Mouse (Mus musculus): ENCODE results near the gene Mb. TPM values are rescaled to one million over a fixed set of nuclear protein-coding genes. Genes with fewer than 3 reads are reported as not detected.
"Not testable (repeated sequence)": the region's sequence is repeated elsewhere in the genome, so short reads cannot be mapped to it uniquely, and the experiment has no call there.

Gene Mb
- total RNA-seq, 2 experiments from 2014 or later = not detected

DNA sequence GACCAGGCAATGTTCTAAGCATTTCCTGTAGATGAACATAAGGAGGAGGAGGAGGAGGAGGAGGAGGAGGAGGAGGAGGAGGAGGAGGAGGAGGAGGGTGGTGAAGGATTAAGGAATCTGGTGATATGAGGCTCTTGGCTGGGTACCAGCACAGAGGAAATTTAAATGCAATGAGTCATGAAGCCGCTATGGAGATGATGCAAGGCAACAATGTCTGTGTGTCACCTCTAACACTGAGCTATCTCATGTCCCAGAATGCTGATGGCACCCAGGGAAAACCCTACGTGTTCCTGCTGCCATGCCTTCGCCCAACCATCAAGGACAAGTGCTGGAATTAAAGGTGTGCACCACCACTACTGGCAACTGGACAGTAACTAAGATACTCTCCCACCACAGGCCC lies 18.5 kb upstream of the Mb start:
- DNase-seq (ENCODE audit: low spot score in 2 of 2) = no peak

DNA sequence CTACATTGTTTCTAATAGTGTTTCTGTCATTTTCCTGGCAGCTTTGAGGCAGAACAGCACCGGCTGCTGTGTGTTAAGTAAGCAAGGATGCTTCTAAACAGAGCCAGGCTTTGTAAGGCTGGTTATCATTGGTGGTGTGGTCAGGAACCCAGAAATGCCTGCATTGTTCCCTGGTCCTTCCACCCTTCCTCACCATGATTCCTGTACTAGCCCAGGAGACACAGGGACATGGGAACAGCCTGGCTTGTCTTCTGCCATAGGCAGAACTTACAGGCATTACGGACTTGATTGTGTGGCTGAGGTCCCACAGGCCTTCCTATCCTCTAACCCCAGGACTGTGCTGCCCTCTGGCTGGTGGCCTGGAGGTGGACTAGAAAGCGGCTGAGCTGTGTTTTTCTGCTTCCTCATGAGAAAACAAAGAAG lies 18.0 kb upstream of the Mb start:
- DNase-seq (ENCODE audit: low spot score in 2 of 2) = no peak
- intact Hi-C loops (cut with DNase I) = loop anchor here (5.0 kb wide), 1 partner anchor 41 kb away; no protein-coding TSS in a partner anchor

More for the DNA sequence above, 18.5 kb upstream of the Mb start:
- intact Hi-C loops (cut with DNase I) = loop anchor here (5.0 kb wide), 1 partner anchor 42 kb away; no protein-coding TSS in a partner anchor

DNA sequence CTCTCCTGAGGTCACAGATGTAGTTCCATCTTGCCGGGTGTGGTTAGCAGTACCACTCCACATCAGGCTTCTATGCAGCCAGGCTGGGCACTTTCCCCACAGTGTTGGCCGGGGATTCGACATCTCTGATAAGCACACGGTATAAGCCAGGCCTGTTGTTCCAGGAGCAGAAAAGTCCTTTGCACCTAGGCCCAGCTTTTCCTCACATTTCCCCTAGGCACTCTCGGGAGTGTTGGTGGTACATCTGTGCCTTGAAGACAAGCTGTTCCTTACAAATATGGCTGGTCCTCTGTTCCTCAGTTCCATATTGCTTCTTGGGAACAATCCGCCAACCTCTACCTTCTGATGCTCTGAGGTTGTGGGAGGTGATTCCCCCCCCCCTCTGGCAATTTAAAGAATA lies 15.8 kb upstream of the Mb start:
- intact Hi-C loops (cut with DNase I) = loop anchor here (5.0 kb wide), 1 partner anchor 39 kb away; no protein-coding TSS in a partner anchor

DNA sequence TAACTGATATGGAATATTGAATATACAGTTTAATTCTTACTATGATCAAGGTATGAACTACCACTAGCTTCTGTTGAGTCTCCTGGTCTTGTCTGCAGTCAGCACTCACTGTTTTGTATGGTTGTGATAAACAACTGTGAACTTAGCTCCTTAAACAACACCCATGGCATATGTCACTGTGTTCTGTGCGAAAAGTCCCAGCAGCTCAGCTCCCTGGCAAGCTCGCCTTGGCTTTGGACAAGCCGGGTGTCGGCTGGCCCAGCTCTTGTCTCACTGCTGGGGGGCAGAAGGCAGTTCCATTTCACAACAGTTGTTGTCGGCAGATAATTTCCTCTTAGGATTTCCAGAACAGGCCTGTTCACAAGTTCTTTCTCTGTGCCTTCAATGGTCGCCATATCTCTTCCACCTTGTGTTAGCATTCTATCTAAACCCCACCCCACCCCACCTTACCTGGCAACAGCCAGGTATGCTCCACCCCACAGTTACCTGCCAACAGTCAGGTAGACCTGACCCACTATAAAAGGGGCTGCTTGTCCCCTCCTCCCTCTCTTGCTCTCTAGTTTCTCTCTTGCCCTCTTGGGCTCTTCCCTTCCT lies 14.9 kb upstream of the Mb start:
- intact Hi-C loops (cut with DNase I) = loop anchor here (5.0 kb wide), 1 partner anchor 38 kb away; no protein-coding TSS in a partner anchor
- DNase-seq (ENCODE audit: low spot score in 2 of 2) = no peak

More for the DNA sequence above, 15.8 kb upstream of the Mb start:
- peak in 1 of 2 experiments; percentile 60 for DNase-seq (ENCODE audit: low spot score in 2 of 2)

DNA sequence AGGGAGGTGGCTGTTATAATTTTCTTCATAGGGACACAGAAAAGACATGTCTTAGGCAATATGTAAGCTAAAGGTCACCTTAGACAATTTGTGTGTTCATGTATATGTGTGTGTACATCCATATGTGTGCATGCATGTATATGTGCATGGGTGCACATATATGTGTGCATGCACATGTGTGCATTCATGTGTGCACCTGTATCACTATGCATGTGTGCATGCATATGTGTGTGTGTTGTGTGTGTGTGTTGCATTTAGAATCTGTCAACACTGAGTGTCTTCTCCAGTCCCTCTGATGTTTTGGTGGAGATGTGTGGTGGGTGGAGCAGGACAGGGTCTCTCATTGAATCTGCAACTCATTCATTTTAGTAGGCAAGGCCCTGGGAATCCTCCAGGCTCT lies 12.3 kb upstream of the Mb start:
- intact Hi-C loops (cut with DNase I) = no loop called here
- no peak for DNase-seq (ENCODE audit: low spot score in 2 of 2)

DNA sequence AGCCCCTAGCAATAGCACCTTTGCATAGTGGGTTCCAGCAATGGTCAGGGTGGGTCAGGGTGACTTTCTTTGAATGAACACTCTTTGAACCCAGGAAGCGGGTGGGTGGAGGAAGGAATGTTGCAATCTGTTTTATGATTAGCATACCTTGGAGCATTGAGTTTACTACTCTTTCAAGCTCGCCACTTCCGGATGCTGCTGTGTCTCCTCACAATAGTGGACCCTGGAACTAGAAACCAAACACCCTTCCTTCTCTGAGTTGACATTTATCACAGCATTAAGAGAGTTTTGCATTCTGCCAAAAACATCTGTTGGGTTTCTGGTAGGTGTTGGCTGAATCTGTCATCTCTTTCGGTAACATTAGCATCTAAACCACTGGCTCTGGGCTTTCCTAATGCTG lies 8.9 kb upstream of the Mb start:
- DNase-seq (ENCODE audit: low spot score in 2 of 2); intact Hi-C loops (cut with DNase I): not testable (repeated sequence)

DNA sequence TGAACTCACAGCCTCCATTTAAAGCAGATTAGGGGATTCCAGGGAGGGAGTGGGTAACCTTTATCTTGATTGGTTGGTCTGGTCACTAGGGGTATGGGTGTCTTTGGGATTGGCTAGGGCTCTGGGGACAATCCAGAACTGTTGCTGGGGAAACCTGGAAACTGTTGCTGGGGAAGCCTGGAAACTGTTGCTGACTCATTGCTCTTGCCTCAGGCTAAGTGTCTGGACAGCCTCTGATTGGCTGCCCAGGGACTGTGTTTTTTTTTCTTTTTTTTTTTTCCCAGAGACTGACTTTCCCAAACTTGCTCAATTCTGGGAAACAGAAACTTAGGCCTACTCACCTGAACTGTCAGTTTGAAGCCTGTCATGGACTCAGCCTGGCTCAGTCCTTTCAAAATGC lies 8.1 kb upstream of the Mb start:
- intact Hi-C loops (cut with DNase I) = no loop called here
- no peak for DNase-seq (ENCODE audit: low spot score in 2 of 2)

DNA sequence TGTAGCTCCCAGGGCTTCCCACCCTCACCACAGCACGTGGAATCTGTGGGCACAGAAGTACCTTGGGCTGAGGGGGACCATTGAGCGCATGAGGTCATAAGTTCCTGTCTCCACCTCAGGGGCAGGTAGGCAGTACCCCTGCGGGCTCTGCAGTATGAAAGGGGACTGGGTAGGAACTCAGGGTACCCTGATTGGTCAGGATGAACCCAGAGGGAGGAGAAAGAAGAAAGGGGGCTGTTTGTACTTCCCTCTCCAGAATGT lies 6.3 kb upstream of the Mb start:
- intact Hi-C loops (cut with DNase I) = no loop called here
- no peak for DNase-seq (ENCODE audit: low spot score in 2 of 2)

DNA sequence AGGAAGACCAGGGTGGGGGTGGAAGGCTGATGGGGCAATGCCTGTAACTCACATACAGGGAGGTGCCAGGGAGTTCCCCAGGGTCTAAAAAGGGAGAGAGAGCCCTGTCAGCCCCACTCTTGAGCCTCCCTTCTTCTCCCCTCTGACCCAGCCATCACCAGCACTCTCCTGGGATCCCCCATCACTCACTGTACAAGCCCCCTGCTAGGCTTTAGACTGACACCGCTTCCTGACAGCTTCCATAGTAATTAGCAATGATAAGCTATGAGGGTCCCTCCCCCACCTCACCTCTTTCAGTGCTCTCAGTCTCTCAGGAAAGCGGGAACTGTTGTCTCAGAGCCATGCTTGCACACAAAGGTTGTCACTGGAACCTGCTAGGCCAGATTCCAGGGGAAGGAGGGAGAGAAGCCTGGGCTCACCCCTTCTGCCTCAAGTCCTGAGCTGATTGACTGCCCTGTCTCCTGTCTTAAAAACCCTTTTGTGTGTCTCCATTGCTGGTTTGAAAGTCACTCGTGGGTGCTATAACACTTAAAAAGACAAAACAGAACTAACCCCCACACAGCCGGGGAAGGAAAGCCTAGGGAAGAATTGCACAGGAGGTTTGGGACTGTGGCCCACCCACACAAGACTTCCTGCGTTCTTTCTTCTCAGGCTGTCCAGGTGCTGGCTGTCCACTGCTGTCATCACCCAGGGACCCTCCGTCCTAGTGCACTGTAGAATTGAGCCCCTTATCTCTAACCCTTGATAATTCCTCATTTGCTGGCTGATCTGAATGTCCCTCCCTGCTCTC lies 5.7 kb upstream of the Mb start:
- intact Hi-C loops (cut with DNase I) = no loop called here

DNA sequence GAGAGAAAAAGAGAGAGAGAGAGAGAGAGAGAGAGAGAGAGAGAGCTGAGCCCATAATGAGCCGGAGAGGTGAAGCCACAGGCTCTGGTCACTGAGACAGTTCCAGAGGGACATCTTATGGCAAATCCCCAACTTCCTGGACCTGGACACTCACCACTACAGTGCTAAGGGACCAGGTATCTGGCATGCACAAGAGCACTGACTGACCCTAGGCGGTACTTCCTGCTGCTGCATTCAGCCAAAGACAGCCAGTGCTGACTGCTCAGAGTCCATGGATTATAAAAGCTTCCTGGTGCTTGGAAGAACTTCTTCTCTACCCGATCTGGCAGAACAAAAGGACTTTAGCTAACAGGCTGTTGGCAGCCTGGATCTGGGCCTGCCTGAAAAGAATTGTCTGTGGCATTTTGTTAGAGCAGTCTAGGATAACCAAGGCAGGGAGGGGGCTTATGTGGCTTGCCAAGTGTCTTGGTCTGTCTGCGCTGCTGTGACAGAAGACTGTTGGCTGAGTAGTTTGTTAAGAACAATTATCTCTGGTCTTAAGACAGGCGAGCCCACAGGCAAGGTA lies 4.2 kb upstream of the Mb start:
- intact Hi-C loops (cut with DNase I) = no loop called here
- DNase-seq (ENCODE audit: low spot score in 2 of 2) = no peak

More for the DNA sequence above, 5.7 kb upstream of the Mb start:
- DNase-seq (ENCODE audit: low spot score in 2 of 2) = no peak

DNA sequence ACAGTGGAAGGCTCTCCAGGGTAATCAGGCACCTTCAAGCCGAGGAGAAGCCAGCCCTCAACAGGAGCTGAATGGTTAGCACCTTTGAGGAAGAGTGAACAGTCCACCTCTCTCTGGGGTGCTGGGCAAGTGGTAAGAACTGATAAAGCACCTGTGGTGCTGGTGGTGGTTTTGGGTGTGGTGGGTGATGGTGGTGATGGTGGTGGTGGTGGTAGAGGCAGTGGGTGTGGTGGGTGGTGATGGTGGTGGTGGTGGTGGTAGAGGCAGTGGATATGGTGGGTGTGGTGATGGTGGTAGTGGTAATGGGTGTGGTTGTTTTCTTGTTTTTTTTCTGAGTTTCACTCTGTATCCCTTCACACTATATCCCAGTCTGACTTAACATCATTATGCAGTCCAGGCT lies 2.6 kb upstream of the Mb start:
- intact Hi-C loops (cut with DNase I) = no loop called here
- DNase-seq (ENCODE audit: low spot score in 2 of 2) = no peak

DNA sequence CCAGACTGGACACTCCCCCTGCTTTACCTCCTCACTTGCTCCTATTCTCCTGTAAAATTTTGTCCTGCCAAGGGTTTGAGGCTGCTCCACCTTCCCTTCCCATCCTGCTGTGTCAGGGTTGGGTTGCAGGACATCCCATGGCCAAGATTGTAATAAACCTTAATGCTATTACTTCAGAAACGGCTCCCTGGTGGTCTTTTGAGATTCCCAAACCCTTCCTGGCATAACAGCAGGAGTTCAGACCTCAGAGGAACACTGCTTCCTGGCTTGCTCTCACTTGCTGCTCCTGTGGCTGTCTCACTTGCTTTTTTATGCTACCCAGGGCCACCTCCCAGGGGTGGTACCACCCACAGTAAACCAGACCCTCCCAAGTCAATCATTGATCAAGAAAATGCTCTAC lies 1.7 kb upstream of the Mb start:
- DNase-seq (ENCODE audit: low spot score in 2 of 2) = no peak
- intact Hi-C loops (cut with DNase I) = no loop called here

DNA sequence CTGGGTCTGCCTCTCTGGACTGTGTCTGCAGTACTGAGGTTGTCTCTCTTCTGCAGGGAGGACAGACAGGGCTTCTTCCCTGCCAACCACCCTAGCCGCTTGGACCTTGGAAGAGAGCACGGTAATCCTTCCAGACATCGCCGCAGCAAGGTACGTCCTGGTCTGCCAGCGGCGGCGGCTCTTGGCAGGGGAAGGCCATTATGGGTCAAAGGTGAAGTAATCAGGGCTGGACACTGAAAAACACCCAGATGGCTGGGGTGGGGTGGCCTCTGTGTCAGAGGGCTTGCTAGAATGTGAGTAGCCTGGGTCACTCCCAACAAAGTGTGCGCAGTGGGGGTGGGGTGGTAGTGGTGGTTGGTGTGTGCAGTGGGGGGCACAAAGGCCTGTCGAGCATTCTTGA lies 4.9 kb downstream of the Mb start:
- intact Hi-C loops (cut with DNase I) = no loop called here
- DNase-seq (ENCODE audit: low spot score in 2 of 2) = no peak

DNA sequence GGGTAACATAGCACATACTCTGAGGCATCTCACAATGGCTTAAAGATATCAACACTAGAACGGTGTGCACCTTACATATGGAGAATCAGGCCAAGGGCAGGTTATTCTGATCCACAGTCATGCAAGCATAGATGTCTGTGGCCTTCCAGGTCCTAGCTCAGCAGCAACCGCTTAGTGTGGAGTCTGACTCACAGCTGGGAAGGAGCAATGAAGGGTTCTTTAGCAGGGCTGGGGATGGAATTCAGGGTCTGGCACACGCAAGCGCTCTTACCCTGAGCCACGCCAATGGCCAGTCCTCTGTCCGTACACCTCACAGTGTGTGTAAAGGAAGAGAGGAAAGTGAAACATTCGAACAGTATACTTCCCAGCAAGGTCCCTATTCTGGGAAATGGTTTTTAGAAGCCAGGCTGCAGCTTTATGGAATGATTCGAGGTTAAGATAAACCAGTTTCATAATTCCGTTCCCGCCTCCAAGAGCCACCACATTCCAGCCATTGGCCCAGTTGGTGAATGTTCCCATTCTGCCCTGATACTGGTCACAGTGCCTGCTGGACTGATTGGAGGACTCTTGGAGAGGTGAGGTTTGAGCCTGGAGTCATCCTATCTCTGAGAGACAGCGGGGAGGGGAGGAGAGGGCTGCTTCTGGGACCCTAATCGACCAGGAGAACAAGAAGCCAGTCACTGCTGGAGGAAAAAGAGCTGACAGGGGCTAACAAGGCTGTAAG lies 5.7 kb downstream of the Mb start, which contains the start of gene Apol6:
TSS of gene Apol6 (plus strand) at position 133 of the 724 bp plus-strand sequence.
- intact Hi-C loops (cut with DNase I) = no loop called here
- DNase-seq (ENCODE audit: low spot score in 2 of 2) = no peak

DNA sequence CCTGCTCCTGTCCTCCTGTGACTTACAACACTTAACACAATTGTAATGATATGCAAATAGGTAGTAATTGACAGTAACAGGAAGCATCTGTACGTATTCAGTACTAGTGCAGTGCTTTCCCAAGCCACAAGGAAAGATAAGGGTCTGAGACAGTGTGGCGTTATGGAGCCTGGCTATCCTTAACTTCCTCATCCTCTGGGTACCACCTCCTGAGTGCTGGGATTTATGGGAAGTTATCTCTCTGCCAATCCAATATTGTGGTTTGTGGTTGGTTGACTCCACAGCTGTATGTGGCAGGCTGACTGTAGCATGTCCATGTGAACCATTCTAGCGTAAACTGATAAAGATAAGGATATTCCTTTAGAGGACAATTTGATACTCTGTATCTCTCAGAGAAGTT lies 9.7 kb downstream of the Mb start:
- no peak for DNase-seq (ENCODE audit: low spot score in 2 of 2)
- intact Hi-C loops (cut with DNase I) = no loop called here

DNA sequence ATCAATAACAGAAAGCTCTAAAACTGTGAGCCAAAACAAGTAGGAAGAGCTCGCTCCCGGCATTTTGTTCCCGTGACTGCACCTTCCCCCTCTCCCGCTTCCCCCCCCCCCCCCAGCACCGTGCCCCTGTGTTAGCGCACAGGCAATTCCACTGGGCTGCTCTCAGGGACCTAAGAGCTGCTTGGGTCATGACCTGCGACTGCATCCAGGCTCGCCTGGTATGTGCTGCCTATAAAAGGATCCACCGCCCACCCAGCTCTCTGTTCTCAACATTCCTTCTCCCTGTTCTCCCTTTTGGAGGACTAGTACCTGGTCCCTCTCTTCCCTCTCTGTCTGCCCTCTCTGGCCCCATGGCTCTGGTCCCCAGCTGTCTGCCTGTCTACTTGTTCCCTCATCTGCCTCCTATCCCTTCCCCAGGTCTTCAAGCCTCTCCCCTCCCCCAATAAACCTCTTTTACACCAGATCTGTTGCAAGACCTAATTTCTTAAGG lies 11.2 kb downstream of the Mb start:
- no peak for DNase-seq (ENCODE audit: low spot score in 2 of 2)
- intact Hi-C loops (cut with DNase I) = no loop called here

DNA sequence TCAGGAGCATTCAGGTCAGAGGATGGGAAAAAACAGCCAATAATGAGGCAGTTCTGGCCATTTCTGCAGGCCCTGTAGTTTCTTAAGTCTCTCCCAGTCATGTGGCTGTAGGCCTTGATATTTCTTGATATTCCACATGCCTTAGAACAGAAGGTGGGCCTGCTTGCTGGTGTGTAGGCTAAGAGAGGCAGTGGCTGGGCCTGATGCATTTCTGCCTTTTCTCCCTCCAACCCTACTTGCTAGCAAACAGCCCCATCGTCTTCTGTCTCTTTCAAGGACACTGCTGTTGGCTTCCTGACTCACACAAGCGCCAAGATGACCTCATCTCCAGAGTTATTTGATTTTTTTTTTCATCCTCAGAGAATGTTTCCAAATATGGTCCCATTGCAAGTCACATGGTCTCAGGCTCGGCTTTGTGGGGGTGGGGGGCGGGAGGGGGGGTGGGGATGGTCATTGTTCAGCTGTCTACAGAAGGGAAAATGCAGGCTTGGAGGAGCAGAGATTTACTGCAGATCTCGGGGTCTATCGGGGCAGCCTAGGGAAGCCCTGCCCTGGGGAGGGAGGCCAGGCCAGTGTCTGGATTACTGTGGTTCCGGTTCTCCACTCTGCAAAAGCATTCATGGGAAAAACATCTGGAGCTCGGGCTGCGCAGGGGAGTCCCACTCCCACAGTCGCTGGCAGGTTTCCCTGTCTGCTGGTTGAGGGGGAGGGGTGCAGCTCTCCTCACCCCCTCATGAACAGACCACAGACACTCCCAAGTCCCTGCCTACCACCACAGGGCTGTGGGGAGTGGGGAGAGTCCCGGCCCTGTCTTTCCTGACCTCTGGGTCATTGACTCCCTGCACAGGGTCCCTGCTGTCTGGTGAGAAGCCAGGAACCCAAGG lies 12.9 kb downstream of the Mb start:
- DNase-seq (ENCODE audit: low spot score in 2 of 2) = peak in 1 of 2 experiments; percentile 31
- intact Hi-C loops (cut with DNase I) = no loop called here

DNA sequence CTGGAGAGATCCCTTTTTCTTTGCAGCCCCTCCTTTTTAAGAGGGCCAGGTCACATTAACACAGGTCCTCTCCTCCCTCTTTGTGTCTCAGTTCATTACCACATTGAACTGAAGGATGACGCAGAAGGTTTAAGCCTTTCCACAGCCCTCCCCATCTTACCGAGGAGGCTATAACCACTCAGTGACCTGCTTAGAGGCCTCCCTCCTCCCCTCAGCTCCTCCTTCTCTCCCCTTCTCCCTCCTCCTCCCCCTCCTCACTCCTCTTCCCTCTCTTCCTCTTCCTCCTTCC lies 13.5 kb downstream of the Mb start:
- intact Hi-C loops (cut with DNase I) = no loop called here
- no peak for DNase-seq (ENCODE audit: low spot score in 2 of 2)

DNA sequence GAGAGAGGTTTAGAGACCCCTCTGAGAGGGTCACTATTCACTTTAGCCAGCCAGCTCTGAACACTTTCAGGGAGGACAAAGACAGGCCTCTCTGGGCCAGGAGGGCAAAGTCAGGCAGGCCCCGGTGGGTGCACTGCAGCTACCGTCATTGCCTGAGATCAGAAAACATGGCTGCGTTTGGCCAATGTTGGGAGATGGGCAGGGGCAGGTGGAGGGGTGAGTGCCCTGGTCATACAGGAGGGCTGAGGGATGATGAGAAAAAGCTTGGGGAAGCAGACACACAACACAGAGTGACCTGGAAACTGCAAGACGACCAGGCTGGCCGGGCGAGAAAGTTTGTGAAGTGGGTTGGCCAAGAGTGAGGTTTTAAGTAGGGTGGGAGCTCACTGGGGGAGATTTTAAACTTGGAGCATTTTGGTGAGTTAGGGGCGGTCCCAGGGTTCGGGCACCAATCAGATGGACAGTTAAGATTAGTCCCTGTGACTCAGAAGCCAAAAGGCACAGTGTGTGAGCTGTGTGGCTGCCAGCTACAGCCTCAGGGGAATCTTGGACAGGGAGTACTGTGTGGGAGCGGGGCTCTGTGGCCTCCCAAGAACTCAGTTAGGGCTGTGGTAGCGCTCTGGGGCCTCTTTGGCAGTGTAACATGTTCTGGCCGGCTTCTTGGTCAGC lies 14.0 kb downstream of the Mb start:
- intact Hi-C loops (cut with DNase I) = no loop called here
- DNase-seq (ENCODE audit: low spot score in 2 of 2) = no peak

All from left cerebral cortex, postnatal 36 days (tissue).